Mouse (Mus musculus): ENCODE measurements around the gene Abcg8. TPM values are rescaled to one million over a fixed set of nuclear protein-coding genes. Genes with fewer than 3 reads are reported as not detected.

Gene Abcg8
- polyA plus RNA-seq, 1 experiment from 2014 or later: 0.38 TPM

DNA sequence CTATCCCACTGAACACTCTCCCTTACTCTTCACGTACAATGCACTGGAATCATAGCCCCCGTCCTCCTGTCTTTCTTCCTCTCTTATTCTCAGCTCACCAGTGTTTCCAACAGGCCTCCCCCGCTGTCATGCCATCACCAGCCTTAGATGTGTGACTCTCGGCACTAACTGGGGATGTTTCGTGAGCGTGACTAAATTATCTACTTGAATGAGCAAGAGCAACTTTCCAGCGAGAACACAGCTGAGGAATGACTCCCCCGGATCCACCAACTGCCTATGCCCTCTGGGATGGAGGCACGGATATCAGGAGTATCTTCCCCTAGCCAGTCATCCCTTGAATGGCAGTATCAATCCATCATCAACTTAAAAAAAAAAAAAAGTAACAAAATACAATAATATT lies 47.9 kb downstream of the Abcg8 start:
- H3K36me3 ChIP-seq (ENCODE audit: insufficient read depth, low read length): peaks cover 28% of the 10 kb centered on the region; the same call in 1 of the 2 replicates
- TF ChIP-seq CTCF (IDR thresholded peaks at IDR 0.05; ENCODE audit: low read depth): no peak
- H3K27me3 ChIP-seq (ENCODE audit: insufficient read depth, low read length): no peaks in the 10 kb centered on the region
- ATAC-seq (replicated peaks; ENCODE audit: low FRiP score, low read depth): no peak; the same call in 1 of the 2 replicates
- peak; percentile 62 for DNase-seq (ENCODE audit: low spot score)
- WGBS: 43% methylated on average over 9 of the region's 9 CpGs
- H3K9ac ChIP-seq (ENCODE audit: low read depth, low read length): no peak overlapping the region
- H3K4me3 ChIP-seq (replicated peaks; ENCODE audit: low read depth, low read length): no peak overlapping the region
- H3K4me2 ChIP-seq (ENCODE audit: low read length): no peak overlapping the region
- H3K27ac ChIP-seq: no peak overlapping the region
- H3K4me1 ChIP-seq (replicated peaks; ENCODE audit: insufficient read depth, low read length): no peaks in the 10 kb centered on the region
- no peaks in the 10 kb centered on the region for H3K9me3 ChIP-seq (replicated peaks; ENCODE audit: low read length)

- no peak for DNase-seq (ENCODE audit: low spot score)
- no peaks in the 10 kb centered on the region for H3K9me3 ChIP-seq (replicated peaks; ENCODE audit: low read length)
- WGBS: 98% methylated on average over 3 of the region's 3 CpGs
- H3K4me1 ChIP-seq (replicated peaks; ENCODE audit: insufficient read depth, low read length): no peaks in the 10 kb centered on the region
- no peaks in the 10 kb centered on the region for H3K27me3 ChIP-seq (ENCODE audit: insufficient read depth, low read length)
- no peak overlapping the region for H3K4me3 ChIP-seq (replicated peaks; ENCODE audit: low read depth, low read length)
- no peak overlapping the region for H3K9ac ChIP-seq (ENCODE audit: low read depth, low read length)
- H3K27ac ChIP-seq: no peak overlapping the region
- peaks cover 28% of the 10 kb centered on the region; the same call in 1 of the 2 replicates for H3K36me3 ChIP-seq (ENCODE audit: insufficient read depth, low read length)
- no peak overlapping the region for H3K4me2 ChIP-seq (ENCODE audit: low read length)
- ATAC-seq (replicated peaks; ENCODE audit: low FRiP score, low read depth): no peak
- TF ChIP-seq CTCF (IDR thresholded peaks at IDR 0.05; ENCODE audit: low read depth): no peak
Observed at GRCm38 (mm10) chr17:84725163-84725562, 49.1 kb downstream of the Abcg8 start.

DNA sequence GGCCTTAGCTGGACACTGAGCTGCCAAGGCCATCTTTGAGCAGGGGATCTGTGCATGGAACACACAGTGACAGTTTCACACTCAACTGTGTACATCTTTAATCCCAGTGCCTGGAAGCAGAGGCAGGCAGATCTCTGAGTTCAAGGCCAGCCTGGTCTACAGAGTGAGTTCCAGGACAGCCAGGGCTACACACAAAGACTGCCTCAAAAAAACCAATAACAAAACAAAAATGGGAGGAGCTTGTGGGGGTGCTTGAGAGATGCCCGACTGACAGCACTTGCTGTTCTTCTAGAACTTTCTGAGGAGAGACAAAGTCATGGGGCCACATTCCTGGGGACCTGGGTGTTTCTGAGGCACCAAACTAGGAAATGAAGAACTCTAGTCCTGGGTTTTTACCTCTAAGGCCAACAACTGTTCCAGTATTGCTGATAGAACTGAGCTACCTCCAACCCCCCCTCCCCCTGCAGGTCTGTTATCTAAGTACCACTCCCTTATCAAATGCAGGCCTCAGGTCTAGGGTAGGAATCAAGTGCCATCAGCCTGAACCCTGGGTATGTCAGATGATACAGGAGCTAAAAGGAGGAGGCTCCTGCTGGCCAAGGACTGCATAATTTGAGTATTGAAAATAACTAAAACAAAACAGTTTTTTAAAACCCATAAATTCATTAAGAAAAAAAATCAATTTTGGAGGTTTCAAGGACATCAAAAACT lies 52.3 kb downstream of the Abcg8 start:
- H3K36me3 ChIP-seq (ENCODE audit: insufficient read depth, low read length): peaks cover 20% of the 10 kb centered on the region; the same call in 1 of the 2 replicates
- TF ChIP-seq CTCF (IDR thresholded peaks at IDR 0.05; ENCODE audit: low read depth): no peak
- H3K4me1 ChIP-seq (replicated peaks; ENCODE audit: insufficient read depth, low read length): no peaks in the 10 kb centered on the region
- H3K4me2 ChIP-seq (ENCODE audit: low read length): no peak overlapping the region
- 75% methylated on average over 1 of the region's 1 CpGs for WGBS
- ATAC-seq (replicated peaks; ENCODE audit: low FRiP score, low read depth): no peak
- H3K27ac ChIP-seq: no peak overlapping the region
- DNase-seq (ENCODE audit: low spot score): no peak
- no peak overlapping the region for H3K4me3 ChIP-seq (replicated peaks; ENCODE audit: low read depth, low read length)
- no peak overlapping the region for H3K9ac ChIP-seq (ENCODE audit: low read depth, low read length)
- H3K27me3 ChIP-seq (ENCODE audit: insufficient read depth, low read length): no peaks in the 10 kb centered on the region
- no peaks in the 10 kb centered on the region for H3K9me3 ChIP-seq (replicated peaks; ENCODE audit: low read length)

- DNase-seq (ENCODE audit: low spot score) (no peak), ATAC-seq (replicated peaks; ENCODE audit: low FRiP score, low read depth) (no peak)
- Histone ChIP-seq H3K9me3 (replicated peaks; ENCODE audit: low read length) (no peaks in the 10 kb centered on the region), H3K9ac (ENCODE audit: low read depth, low read length) (no peak overlapping the region), H3K27me3 (ENCODE audit: insufficient read depth, low read length) (no peaks in the 10 kb centered on the region), H3K4me1 (replicated peaks; ENCODE audit: insufficient read depth, low read length) (no peaks in the 10 kb centered on the region), H3K27ac (no peak overlapping the region), H3K4me2 (ENCODE audit: low read length) (no peak overlapping the region), H3K36me3 (ENCODE audit: insufficient read depth, low read length) (peaks cover 20% of the 10 kb centered on the region; the same call in 1 of the 2 replicates), H3K4me3 (replicated peaks; ENCODE audit: low read depth, low read length) (no peak overlapping the region)
- TF ChIP-seq CTCF (IDR thresholded peaks at IDR 0.05; ENCODE audit: low read depth): no peak
- 77% methylated on average over 5 of the region's 5 CpGs for WGBS
Observed at GRCm38 (mm10) chr17:84729140-84729539, 53.0 kb downstream of the Abcg8 start.

- H3K36me3 ChIP-seq (ENCODE audit: insufficient read depth, low read length): peaks cover 11% of the 10 kb centered on the region; the same call in 1 of the 2 replicates
- 82% methylated on average over 12 of the region's 12 CpGs for WGBS
Observed at GRCm38 (mm10) chr17:84731361-84731760, 55.3 kb downstream of the Abcg8 start.

GRCm38 (mm10) chr17:84732612-84733011 lies 56.5 kb downstream of the Abcg8 start:
- Histone ChIP-seq H3K4me3 (replicated peaks; ENCODE audit: low read depth, low read length) (no peak overlapping the region), H3K27ac (no peak overlapping the region), H3K36me3 (ENCODE audit: insufficient read depth, low read length) (peaks cover 11% of the 10 kb centered on the region; the same call in 1 of the 2 replicates), H3K27me3 (ENCODE audit: insufficient read depth, low read length) (no peaks in the 10 kb centered on the region), H3K9ac (ENCODE audit: low read depth, low read length) (no peak overlapping the region), H3K9me3 (replicated peaks; ENCODE audit: low read length) (no peaks in the 10 kb centered on the region), H3K4me1 (replicated peaks; ENCODE audit: insufficient read depth, low read length) (no peaks in the 10 kb centered on the region), H3K4me2 (ENCODE audit: low read length) (no peak overlapping the region)
- ATAC-seq (replicated peaks; ENCODE audit: low FRiP score, low read depth) (no peak), DNase-seq (ENCODE audit: low spot score) (no peak)
- TF ChIP-seq CTCF (IDR thresholded peaks at IDR 0.05; ENCODE audit: low read depth): no peak
- 89% methylated on average over 8 of the region's 8 CpGs for WGBS

More at GRCm38 (mm10) chr17:84731361-84731760, 55.3 kb downstream of the Abcg8 start:
- TF ChIP-seq CTCF (IDR thresholded peaks at IDR 0.05; ENCODE audit: low read depth): no peak
- Histone ChIP-seq H3K27me3 (ENCODE audit: insufficient read depth, low read length) (no peaks in the 10 kb centered on the region), H3K27ac (no peak overlapping the region), H3K4me2 (ENCODE audit: low read length) (no peak overlapping the region), H3K4me3 (replicated peaks; ENCODE audit: low read depth, low read length) (no peak overlapping the region), H3K9me3 (replicated peaks; ENCODE audit: low read length) (no peaks in the 10 kb centered on the region), H3K4me1 (replicated peaks; ENCODE audit: insufficient read depth, low read length) (no peaks in the 10 kb centered on the region), H3K9ac (ENCODE audit: low read depth, low read length) (no peak overlapping the region)
- DNase-seq (ENCODE audit: low spot score) (no peak), ATAC-seq (replicated peaks; ENCODE audit: low FRiP score, low read depth) (no peak)
